Mouse (Mus musculus) NIH3T3 (cell line): ENCODE measurements at regions not wholly inside any gene's neighbourhood (a gene's known extent, or its start where the extent isn't known, plus 50 kb on each side); places are given as distances from the start of the nearest gene placed in this dataset.

Experiments used
- DNase-seq: peaks from one replicate; pipeline ENCODE4 v3.0.0-alpha.2; 2012; ENCODE audit warnings: low read depth

- DNase-seq: peak; percentile 66
Measured at GRCm38 (mm10) chr19:26834564-26834963, 51.1 kb upstream of the Gm815 start.
